Mouse (Mus musculus) liver, postnatal 0 days (tissue): ENCODE data around the gene Pogk.

Experiments
- CTCF ChIP-seq: sonication (generic); IDR thresholded peaks from 2 replicates; pipeline ENCODE4 v1.5.1; 2016; ENCODE audit warnings: antibody characterized with exemption, low read depth
- EP300 ChIP-seq: IDR thresholded peaks from 2 replicates; pipeline ENCODE4 v1.6.1; 2016; ENCODE audit warnings: antibody characterized with exemption, low read depth, mild to moderate bottlenecking

- no peak for TF ChIP-seq CTCF
- no peak for TF ChIP-seq EP300
Measured at GRCm38 (mm10) chr1:166360896-166361295, 48.8 kb downstream of the Pogk start.
